Mouse (Mus musculus) layer of hippocampus, postnatal 36 days (tissue): ENCODE results near the gene Fignl2. TPM values are rescaled to one million over a fixed set of nuclear protein-coding genes. Genes with fewer than 3 reads are reported as not detected.

Experiments used
- DNase-seq, 2 experiments: peaks; one replicate each; pipeline ENCODE4 v3.0.0; 2022
- total RNA-seq, 2 experiments: library from RNA; stranded (reverse); gene quantifications; 2 replicates each; pipeline ENCODE4 v1.2.3; 2021

Gene Fignl2
- total RNA-seq, 2 experiments from 2014 or later = 1.1 to 1.2 TPM

- no peak for DNase-seq
These were observed 69.9 kb downstream of the Fignl2 start for GRCm38 (mm10) chr15:101008386-101009010.

GRCm38 (mm10) chr15:101007236-101007635 lies 71.1 kb downstream of the Fignl2 start:
- no peak for DNase-seq

- no peak for DNase-seq
These were observed 71.9 kb downstream of the Fignl2 start for GRCm38 (mm10) chr15:101006251-101007040.

GRCm38 (mm10) chr15:101005717-101006116 lies 72.7 kb downstream of the Fignl2 start:
- peak in 1 of 2 experiments; percentile 27 for DNase-seq

GRCm38 (mm10) chr15:101004538-101004937 lies 73.8 kb downstream of the Fignl2 start:
- no peak for DNase-seq

- no peak for DNase-seq
These were observed 75.9 kb downstream of the Fignl2 start for GRCm38 (mm10) chr15:101002466-101002865.

- no peak for DNase-seq
These were observed 76.7 kb downstream of the Fignl2 start for GRCm38 (mm10) chr15:101001685-101002084.

Other genes with a start within 250 kb of the Fignl2 start
- gene Scn8a, start 208.7 kb downstream of the Fignl2 start, total RNA-seq = 100 to 1,000 TPM; 223 to 249 TPM
- not detected for gene Gm47841, start 31.2 kb downstream of the Fignl2 start, total RNA-seq
- gene Ankrd33, start 37.2 kb upstream of the Fignl2 start, total RNA-seq = not detected
- gene Acvrl1, start 50.0 kb upstream of the Fignl2 start, total RNA-seq = 1 to 10 TPM; 7.5 to 8.9 TPM
- gene Acvr1b, start 95.5 kb upstream of the Fignl2 start, total RNA-seq = 10 to 100 TPM; 85.2 to 88.5 TPM
- 10 to 100 TPM; 68.7 to 70.3 TPM for gene Grasp, start 145.6 kb upstream of the Fignl2 start, total RNA-seq
- 10 to 100 TPM; 53.8 to 63.8 TPM for gene Nr4a1, start 175.7 kb upstream of the Fignl2 start, total RNA-seq
- 10 to 100 TPM; 48.8 to 49.5 TPM for gene Atg101, start 205.7 kb upstream of the Fignl2 start, total RNA-seq
- under 1 TPM; 0.20 to 0.30 TPM for gene 6030408B16Rik, start 214.6 kb upstream of the Fignl2 start, total RNA-seq